Mouse (Mus musculus) ES-Bruce4 (cell line): ENCODE results near the gene Parg. TPM values are rescaled to one million over a fixed set of nuclear protein-coding genes. Genes with fewer than 3 reads are reported as not detected.
A peak's percentile ranks its signal among the peaks of the same experiment; 100 is the strongest.

Source experiments
- H3K27ac ChIP-seq: 2 replicates; pipeline ENCODE4 v1.5.1; 2012; ENCODE audit warnings: low read length, inconsistent platforms; ENCODE audit not compliant: insufficient read depth
- H3K27me3 ChIP-seq: 2 replicates; pipeline ENCODE4 v1.6.1; 2012; ENCODE audit warnings: mild to moderate bottlenecking, low read length, inconsistent platforms; ENCODE audit not compliant: control insufficient read depth, poor library complexity, insufficient read depth, severe bottlenecking
- H3K36me3 ChIP-seq: 2 replicates; pipeline ENCODE4 v1.6.1; 2012; ENCODE audit warnings: inconsistent platforms, mild to moderate bottlenecking, low read length, moderate library complexity; ENCODE audit not compliant: control insufficient read depth, poor library complexity, insufficient read depth, severe bottlenecking
- H3K4me1 ChIP-seq: one replicate; pipeline ENCODE4 v1.8.1; 2011; ENCODE audit warnings: low read length; ENCODE audit not compliant: control insufficient read depth, insufficient read depth
- H3K4me3 ChIP-seq: 2 replicates; pipeline ENCODE4 v1.5.1; 2011; ENCODE audit warnings: low read depth, mild to moderate bottlenecking, low read length
- H3K9ac ChIP-seq: 2 replicates; pipeline ENCODE4 v1.6.1; 2012; ENCODE audit warnings: low read depth, mild to moderate bottlenecking, inconsistent platforms; ENCODE audit not compliant: poor library complexity, severe bottlenecking
- H3K9me3 ChIP-seq: replicated peaks from 2 replicates; pipeline ENCODE4 v1.6.1; 2012; ENCODE audit warnings: mild to moderate bottlenecking, low read length, inconsistent platforms; ENCODE audit not compliant: control insufficient read depth, poor library complexity, insufficient read depth, severe bottlenecking
- CTCF ChIP-seq: IDR thresholded peaks from one replicate; pipeline ENCODE4 v1.8.1; 2011; ENCODE audit warnings: low read depth, low read length
- EP300 ChIP-seq: IDR thresholded peaks from 2 replicates; pipeline ENCODE4 v1.6.1; 2011; ENCODE audit warnings: low read depth, low read length; ENCODE audit not compliant: insufficient read depth
- POLR2A ChIP-seq: IDR thresholded peaks from one replicate; pipeline ENCODE4 v1.8.1; 2011; ENCODE audit warnings: low read length; ENCODE audit not compliant: insufficient read depth
- polyA plus RNA-seq: library from polyadenylated mRNA; stranded (reverse); fragments of >200 nt; gene quantifications from 2 replicates; pipeline ENCODE4 v1.2.4, GENCODE M21; 2011; ENCODE audit warnings: low read depth; ENCODE audit not compliant: missing spikeins, insufficient read depth, insufficient read length

The Parg gene
- polyA plus RNA-seq, 1 experiment: 73.1 TPM

GRCm38 (mm10) chr14:32159690-32160246 lies 42.0 kb upstream of the Parg start, which contains the start of gene Ncoa4:
Gene Ncoa4, plus strand, starts transcription at chr14:32159865.
- H3K4me3 ChIP-seq: peak within 1 kb of the TSS; percentile 98
- H3K4me1 ChIP-seq: no peaks in the 10 kb centered on the region
- H3K36me3 ChIP-seq: no peaks in the 10 kb centered on the region
- H3K9ac ChIP-seq: peak within 1 kb of the TSS; percentile 64
- TF ChIP-seq EP300: no peak
- TF ChIP-seq CTCF: no peak
- peak; percentile 62 for TF ChIP-seq POLR2A
- H3K27me3 ChIP-seq: no peaks in the 10 kb centered on the region
- H3K27ac ChIP-seq: peak within 1 kb of the TSS; percentile 78
- H3K9me3 ChIP-seq: no peaks in the 10 kb centered on the region

- H3K4me3 ChIP-seq: peak overlapping the region; percentile 98
- TF ChIP-seq POLR2A (no peak), CTCF (no peak), EP300 (no peak)
- H3K27ac ChIP-seq: no peak overlapping the region
These were observed 41.2 kb upstream of the Parg start for GRCm38 (mm10) chr14:32160563-32160962.

GRCm38 (mm10) chr14:32161090-32161885 lies 40.5 kb upstream of the Parg start:
- TF ChIP-seq EP300 (no peak), POLR2A (no peak), CTCF (no peak)
- H3K9me3 ChIP-seq: no peaks in the 10 kb centered on the region
- no peaks in the 10 kb centered on the region for H3K36me3 ChIP-seq
- H3K27ac ChIP-seq: no peak overlapping the region
- no peaks in the 10 kb centered on the region for H3K4me1 ChIP-seq
- H3K9ac ChIP-seq: peak overlapping the region; percentile 64
- no peaks in the 10 kb centered on the region for H3K27me3 ChIP-seq
- no peak overlapping the region for H3K4me3 ChIP-seq

More at GRCm38 (mm10) chr14:32160563-32160962, 41.2 kb upstream of the Parg start:
- Histone ChIP-seq H3K36me3 (no peaks in the 10 kb centered on the region), H3K9ac (peak overlapping the region; percentile 64), H3K27me3 (no peaks in the 10 kb centered on the region), H3K4me1 (no peaks in the 10 kb centered on the region), H3K9me3 (no peaks in the 10 kb centered on the region)

- no peak overlapping the region for H3K4me3 ChIP-seq
- H3K9ac ChIP-seq: no peak overlapping the region
- no peaks in the 10 kb centered on the region for H3K9me3 ChIP-seq
- H3K27me3 ChIP-seq: no peaks in the 10 kb centered on the region
- no peak for TF ChIP-seq EP300
- TF ChIP-seq POLR2A: no peak
- no peak for TF ChIP-seq CTCF
- no peak overlapping the region for H3K27ac ChIP-seq
- no peaks in the 10 kb centered on the region for H3K36me3 ChIP-seq
- no peaks in the 10 kb centered on the region for H3K4me1 ChIP-seq
These were observed 39.5 kb upstream of the Parg start for GRCm38 (mm10) chr14:32162231-32162630.

- H3K27me3 ChIP-seq: no peaks in the 10 kb centered on the region
- H3K4me1 ChIP-seq: no peaks in the 10 kb centered on the region
- no peak for TF ChIP-seq EP300
- no peak for TF ChIP-seq POLR2A
- TF ChIP-seq CTCF: no peak
- peak overlapping the region; percentile 46 for H3K27ac ChIP-seq
- no peak overlapping the region for H3K4me3 ChIP-seq
- no peaks in the 10 kb centered on the region for H3K36me3 ChIP-seq
- no peaks in the 10 kb centered on the region for H3K9me3 ChIP-seq
- no peak overlapping the region for H3K9ac ChIP-seq
These were observed 38.4 kb upstream of the Parg start for GRCm38 (mm10) chr14:32163203-32163888.
